Mouse (Mus musculus) gastrocnemius, adult 2 months (tissue): ENCODE measurements around the gene Sucla2. TPM values are rescaled to one million over a fixed set of nuclear protein-coding genes. Genes with fewer than 3 reads are reported as not detected.
"Not testable (repeated sequence)": the region's sequence is repeated elsewhere in the genome, so short reads cannot be mapped to it uniquely, and the experiment has no call there.

ENCODE experiments used
- DNase-seq: peaks from one replicate; pipeline ENCODE4 v3.0.0; 2022
- H3K27ac ChIP-seq: fragments of 200-600 bp; 2 replicates; pipeline ENCODE4 v1.8.1; 2022; ENCODE audit warnings: mild to moderate bottlenecking
- H3K4me3 ChIP-seq: fragments of 200-600 bp; 2 replicates; pipeline ENCODE4 v1.8.1; 2022; ENCODE audit warnings: mild to moderate bottlenecking, moderate library complexity
- CTCF ChIP-seq: fragments of 200-600 bp; IDR thresholded peaks from 2 replicates; pipeline ENCODE4 v1.8.1; 2022; ENCODE audit warnings: antibody characterized with exemption, mild to moderate bottlenecking, moderate library complexity
- intact Hi-C: fragments of 180-260 bp; cut with DNase I; formaldehyde crosslinking; loops from one replicate; pipeline ENCODE4 v1.15.1; 2025
- total RNA-seq, 2 experiments: library from RNA; stranded (reverse); gene quantifications; 2 replicates each; pipeline ENCODE4 v1.2.3; 2021

The Sucla2 gene
- total RNA-seq, 2 experiments from 2014 or later = 428 to 488 TPM

DNA sequence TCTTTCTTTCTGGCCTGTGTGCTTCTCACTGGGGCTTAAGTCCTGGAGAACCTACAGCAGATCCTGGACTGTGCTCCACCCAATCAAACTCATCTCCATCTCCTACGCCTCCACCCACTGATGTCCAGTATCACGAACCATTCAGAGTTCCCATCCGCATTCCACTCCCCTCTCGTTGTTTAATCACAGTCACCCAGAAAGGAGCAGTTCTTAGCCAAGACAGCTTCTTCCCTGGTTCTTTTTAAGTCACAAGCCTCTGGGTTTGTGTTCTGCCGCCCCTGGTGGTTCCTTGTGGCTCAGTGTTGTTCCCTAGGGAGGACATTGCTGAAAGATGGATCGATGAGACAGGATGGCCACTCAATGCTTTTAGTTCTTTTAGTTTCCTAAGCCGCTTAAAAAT, 29.4 kb upstream of the Sucla2 start:
- no peak overlapping the region for H3K27ac ChIP-seq
- intact Hi-C loops = no loop called here
- peak; percentile 22; the same call in 1 of the 2 replicates for TF ChIP-seq CTCF
- no peak for DNase-seq
- H3K4me3 ChIP-seq = no peak overlapping the region

DNA sequence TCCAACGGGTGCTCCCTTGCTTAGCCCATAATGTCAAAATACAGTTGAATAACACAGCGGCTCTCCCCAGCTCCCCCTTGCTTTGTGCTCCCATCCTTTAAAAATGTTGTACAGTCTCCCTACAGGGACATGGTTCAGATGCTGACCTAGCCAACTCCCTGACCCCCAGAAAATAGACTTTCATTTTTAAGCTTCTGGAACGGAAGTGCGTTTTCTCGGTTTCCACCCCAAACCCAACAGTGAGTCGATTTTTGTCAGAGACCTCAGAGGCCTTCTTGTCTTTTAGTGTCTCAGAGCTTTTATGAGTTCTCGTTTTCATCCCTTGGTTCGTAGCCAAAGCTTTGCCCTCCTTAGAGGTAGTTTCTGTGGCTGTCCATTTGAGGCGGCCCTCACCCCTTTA, 23.8 kb upstream of the Sucla2 start:
- TF ChIP-seq CTCF = no peak
- Histone ChIP-seq H3K27ac (no peak overlapping the region), H3K4me3 (no peak overlapping the region)
- intact Hi-C loops = no loop called here
- no peak for DNase-seq

DNA sequence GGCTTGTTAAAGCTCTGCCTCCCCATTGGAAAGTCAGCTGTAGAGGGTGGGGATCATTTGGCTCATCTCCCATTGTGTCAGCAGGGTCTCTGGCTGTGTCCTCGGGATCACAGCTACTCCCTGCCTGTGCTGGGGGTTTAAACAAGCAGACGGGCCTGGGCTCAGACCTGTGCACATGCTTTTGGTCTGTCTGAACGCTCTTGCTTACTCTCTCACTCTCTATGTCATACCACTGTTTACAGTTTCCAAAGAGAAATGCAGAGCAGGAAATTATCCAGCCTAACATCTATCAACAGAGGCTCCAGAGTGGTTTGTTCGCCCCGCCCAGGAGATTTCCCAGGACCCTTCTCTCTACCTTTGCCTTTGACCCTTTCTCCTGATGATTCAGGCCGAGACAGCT, 23.4 kb upstream of the Sucla2 start:
- no peak for DNase-seq
- intact Hi-C loops = no loop called here
- TF ChIP-seq CTCF = no peak
- H3K4me3 ChIP-seq = no peak overlapping the region
- peak overlapping the region; percentile 25; the same call in 1 of the 2 replicates for H3K27ac ChIP-seq

DNA sequence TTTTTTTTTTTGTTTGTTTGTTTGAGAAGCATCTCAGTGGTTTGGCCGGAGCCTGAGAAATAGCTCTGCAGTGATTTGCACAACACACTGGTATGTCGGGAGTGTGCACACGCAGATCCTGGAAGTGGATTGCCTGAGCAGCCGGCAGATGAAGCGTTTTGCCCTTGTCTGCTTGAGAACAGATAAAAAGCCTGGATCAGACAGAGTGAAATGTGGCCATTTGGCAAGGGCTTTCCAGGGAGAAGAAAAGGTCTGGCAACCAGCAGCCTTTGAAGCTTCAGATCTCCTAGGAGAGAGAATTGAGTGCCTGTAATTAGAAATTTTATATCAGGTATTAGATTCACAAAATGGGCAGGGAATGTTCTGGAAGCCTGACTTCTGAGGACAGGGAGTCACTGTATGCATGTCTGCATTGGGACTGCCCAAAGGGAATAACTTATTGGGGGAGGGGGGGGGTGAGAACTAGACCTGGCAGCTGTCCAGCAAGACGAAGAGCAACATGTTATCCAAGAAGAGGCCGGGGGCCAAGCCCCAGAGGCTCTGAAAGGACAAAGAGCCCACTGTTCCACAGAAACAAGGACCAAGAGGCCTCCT, 22.4 kb upstream of the Sucla2 start:
- H3K27ac ChIP-seq = peak overlapping the region; percentile 64
- no peak for DNase-seq
- intact Hi-C loops = no loop called here
- H3K4me3 ChIP-seq = no peak overlapping the region
- TF ChIP-seq CTCF = no peak

DNA sequence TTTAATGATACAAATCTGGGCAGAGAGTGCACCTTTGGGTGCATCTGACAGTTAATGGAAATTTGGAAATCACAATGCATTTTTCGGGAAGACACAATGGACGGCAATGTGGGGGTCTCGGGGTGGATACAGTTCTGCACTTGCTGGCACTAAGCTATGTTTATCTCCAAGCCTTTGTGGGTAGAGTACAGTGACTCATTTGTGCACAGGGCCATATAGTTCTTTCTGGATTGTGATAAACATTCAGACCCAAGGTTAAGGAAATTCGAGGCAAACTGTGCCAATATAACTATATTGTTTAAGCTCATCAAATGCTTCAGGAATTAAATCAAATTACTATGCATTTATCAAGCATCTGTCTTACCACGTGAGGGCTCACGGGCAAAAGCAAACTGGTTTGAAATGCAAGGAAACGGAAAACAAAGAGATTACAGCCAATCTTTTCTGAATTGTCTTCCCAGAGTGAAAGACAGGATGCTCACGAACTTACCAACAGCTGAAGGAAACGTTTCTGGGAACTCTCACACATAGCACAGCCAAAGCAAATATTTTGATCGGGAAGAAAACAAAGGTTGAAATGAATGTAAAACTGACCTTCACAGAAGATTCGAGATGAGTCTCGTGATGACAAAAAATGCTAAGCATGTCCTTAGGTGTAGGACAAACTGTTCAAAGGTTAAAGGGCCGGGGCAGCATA, 21.7 kb upstream of the Sucla2 start:
- intact Hi-C loops = no loop called here
- no peak for DNase-seq
- Histone ChIP-seq H3K27ac (peak overlapping the region; percentile 64), H3K4me3 (no peak overlapping the region)
- TF ChIP-seq CTCF = no peak

DNA sequence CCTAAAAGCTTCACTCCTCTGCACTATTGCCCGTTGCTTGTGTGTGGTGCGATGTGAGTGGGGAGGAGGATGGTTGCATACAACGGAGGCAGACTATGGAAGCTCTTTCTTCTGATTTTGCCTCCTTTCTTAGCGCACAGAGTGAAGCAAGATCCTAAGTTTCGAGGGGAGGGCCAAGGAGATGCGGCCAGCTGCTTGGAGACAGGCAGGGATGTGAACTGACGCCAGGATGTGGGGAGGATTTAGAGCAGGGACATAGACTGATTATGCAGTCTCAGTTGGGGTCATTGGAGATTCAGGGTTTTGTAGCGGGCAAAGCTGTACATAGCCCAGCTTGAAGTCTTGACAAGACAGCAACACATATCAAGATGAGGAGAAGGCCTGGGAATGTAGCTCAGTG, 18.8 kb upstream of the Sucla2 start:
- no peak for TF ChIP-seq CTCF
- Histone ChIP-seq H3K4me3 (no peak overlapping the region), H3K27ac (peak overlapping the region; percentile 64)
- intact Hi-C loops = no loop called here
- DNase-seq = no peak

DNA sequence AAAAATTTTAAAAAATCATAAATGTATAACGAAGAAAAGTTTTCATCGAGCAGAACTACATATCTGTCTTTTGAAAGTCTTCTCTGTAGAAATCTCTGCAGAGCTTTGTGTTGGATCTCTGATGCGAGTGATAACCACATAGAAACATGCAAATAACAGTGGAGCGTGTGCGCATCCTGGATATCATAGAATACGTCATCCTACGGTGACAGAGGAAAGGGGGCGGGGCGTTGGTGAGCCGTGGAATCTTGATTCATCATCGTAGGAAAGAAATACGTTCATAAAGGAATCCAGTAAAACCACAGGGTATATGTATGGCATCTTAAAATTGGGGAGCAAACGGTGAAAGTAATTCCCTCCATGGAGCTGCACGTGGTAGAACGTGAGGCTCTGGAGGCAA, 17.9 kb upstream of the Sucla2 start:
- peak overlapping the region; percentile 44 for H3K4me3 ChIP-seq
- H3K27ac ChIP-seq = no peak overlapping the region; the same call in 1 of the 2 replicates
- intact Hi-C loops = no loop called here
- no peak for TF ChIP-seq CTCF
- DNase-seq = no peak

DNA sequence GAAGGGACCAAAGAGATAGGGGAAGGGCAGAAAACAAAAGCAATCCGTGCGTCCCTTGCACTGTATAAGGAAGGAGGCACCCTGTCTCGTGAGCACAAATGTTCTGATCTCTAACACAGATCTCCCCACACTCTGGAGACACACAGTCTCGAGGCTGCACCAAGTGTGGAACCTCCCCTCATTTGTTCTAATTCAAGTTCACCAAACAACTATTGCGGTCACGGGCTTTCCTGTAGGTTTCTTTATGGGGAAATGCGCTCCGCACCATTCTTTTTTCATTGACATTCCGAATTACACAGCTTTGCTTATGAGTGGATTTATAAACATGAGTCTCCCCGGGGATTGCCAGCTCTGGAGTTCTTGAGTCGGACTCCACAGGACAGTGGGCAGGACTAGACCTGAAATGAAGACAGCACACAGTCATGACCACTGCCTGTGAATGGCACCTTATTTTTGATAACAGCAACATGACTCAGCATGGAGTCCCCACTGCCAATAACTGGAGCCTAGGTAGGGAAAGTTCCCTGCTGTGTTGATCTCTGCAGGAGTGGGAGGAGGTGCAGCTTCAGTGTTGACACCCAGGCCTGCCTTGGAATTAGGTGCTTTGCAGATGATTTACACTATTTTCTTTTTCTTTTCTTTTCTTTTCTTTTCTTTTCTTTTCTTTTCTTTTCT, 17.3 kb upstream of the Sucla2 start:
- Histone ChIP-seq H3K27ac (peak overlapping the region; percentile 72), H3K4me3 (peak overlapping the region; percentile 44)
- intact Hi-C loops = loop anchor here (2.0 kb wide), 1 partner anchor 33 kb away; no protein-coding TSS in a partner anchor
- no peak for TF ChIP-seq CTCF
- DNase-seq = no peak

DNA sequence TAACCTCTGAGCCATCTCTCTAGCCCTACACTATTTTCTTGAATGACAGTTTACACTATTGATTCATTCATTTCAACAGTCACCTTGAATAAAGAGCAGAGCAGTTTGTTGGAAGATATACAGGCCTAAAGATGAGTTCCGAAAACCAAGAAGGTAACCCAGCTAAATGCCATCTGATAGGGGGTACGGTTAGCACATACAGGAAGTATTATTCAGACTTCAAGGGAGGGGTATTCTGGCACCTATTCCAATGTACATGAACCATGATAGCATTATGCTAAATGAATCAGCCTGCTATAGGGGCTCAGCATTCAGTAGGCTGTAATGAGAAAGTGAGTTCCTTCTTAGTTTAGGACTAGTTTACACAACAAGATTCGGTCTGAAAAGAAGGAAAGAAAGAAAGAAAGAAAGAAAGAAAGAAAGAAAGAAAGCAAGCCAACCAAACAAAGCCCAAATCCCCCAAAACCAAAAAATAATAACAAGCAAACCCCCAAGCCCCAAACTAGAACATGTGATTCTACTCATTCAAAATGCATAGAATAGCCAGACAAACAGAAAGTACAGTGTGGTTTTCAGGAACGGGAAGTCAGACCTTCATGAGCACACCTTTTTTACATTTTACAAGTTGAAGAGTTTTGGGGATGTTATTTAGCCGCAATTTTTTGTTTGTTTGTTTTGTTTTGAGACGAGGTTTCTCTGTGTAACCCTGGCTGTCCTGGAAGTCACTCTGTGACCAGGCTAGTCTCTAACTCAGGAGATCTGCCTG, 16.3 kb upstream of the Sucla2 start:
- intact Hi-C loops = loop anchor here (2.0 kb wide), 1 partner anchor 34 kb away; no protein-coding TSS in a partner anchor
- TF ChIP-seq CTCF = no peak
- DNase-seq = no peak

DNA sequence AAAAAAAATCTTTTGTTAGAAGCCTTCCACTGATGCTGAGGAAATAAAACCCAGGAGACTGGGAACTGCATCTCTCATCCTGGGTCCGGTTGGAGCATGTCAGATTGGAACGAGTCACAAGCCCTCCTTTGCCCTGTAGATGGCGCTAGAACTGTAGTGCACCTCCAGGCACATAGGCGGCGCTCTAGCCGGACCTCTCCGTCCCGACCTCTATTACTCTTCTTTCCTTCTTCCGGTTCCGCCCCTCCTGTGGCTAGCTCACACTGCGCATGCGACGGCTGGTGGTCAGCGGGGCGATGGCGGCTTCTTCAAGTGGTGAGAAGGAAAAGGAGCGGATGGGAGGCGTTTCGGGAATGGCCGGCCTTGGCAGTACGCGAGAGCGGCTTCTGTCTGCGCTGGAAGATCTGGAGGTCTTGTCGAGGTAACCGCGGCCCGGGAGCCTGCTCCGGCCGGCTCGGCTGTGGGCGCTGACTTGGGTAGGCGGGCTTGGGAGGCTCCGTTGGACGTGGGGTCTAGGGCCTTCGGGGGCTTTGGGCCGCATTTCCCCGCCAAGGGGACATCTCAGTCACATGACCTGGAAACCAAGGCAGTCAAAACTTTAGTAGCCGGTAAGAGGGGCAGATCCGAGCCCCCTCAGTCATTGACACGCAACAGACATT, 15.2 kb upstream of the Sucla2 start, which contains the start of gene Med4:
TSS of gene Med4 (plus strand) at position 261 of the 659 bp plus-strand sequence.
- Histone ChIP-seq H3K4me3 (peak within 1 kb of the TSS; percentile 96), H3K27ac (peak within 1 kb of the TSS; percentile 83)
- intact Hi-C loops = loop anchor here (2.0 kb wide), 2 partner anchors 15 to 35 kb away; partner anchors contain the start of gene Sucla2
- TF ChIP-seq CTCF = no peak; the same call in 1 of the 2 replicates
- peak; percentile 95 for DNase-seq

More for the DNA sequence above, 16.3 kb upstream of the Sucla2 start:
- Histone ChIP-seq H3K4me3 (no peak overlapping the region), H3K27ac (peak overlapping the region; percentile 16; the same call in 1 of the 2 replicates)

DNA sequence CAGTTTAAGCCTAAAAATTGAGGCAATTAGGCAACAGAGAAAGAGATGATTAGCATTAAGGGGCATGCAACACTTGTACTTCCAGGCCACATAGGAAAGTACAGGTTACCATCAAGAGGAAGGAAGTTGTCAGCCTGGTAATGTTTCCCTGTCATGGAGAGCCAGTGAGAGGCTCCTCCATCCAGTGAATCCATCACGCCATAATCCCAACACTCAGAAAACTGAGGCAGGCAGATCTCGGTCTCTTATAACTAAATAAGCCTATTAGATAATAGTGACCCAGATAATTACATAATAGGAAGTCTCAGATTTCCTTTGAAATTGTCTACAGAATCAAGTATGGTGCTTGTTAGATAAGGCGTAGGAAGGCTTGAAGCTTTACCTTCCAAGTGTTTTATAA, 983 bp upstream of the Sucla2 start:
- TF ChIP-seq CTCF = no peak
- Histone ChIP-seq H3K27ac (peak overlapping the region; percentile 93), H3K4me3 (peak overlapping the region; percentile 73)
- DNase-seq = no peak
- intact Hi-C loops = loop anchor here (1.0 to 2.0 kb wide), 2 partner anchors 13 to 28 kb away; partner anchors contain the start of gene Med4

DNA sequence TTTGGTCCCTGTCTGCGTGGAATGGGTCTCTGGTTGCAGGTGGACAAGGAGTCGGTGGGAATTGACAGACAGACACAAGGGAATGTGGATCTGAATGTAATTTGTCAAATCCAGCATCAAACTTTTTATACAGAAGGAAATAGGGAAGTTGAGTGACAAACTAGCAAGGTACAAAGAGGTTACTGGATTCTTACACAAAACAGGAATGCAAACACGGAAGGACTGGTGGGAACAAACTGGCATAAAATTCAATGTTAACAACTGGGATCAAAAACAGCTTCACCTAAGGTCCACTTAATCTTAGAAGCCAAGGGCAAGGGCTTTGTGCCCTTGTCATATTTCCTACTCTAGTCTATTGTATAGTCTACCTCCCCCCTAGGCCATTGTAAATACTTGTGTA, 3.5 kb downstream of the Sucla2 start:
- H3K27ac ChIP-seq, H3K4me3 ChIP-seq, intact Hi-C loops, DNase-seq: not testable (repeated sequence)
